Mouse (Mus musculus) heart, postnatal 0 days (tissue): ENCODE results near the gene Pcgf5. TPM values are rescaled to one million over a fixed set of nuclear protein-coding genes. Genes with fewer than 3 reads are reported as not detected.
A peak's percentile ranks its signal among the peaks of the same experiment; 100 is the strongest.

Experiments used
- ATAC-seq: fragments of 200-750 bp; cut with Nextera tagmentation; 2 replicates; pipeline ENCODE4 v1.8.0; 2017; ENCODE audit warnings: low read depth, moderate number of reproducible peaks, moderate library complexity; ENCODE audit not compliant: insufficient read depth
- DNase-seq: peaks from one replicate; pipeline ENCODE4 v3.0.0-alpha.2; 2016; ENCODE audit warnings: low spot score
- H3K27ac ChIP-seq: fragments of 300-500 bp; sonication (generic); 2 replicates; pipeline ENCODE4 v1.5.1; 2014; ENCODE audit warnings: low read depth, mild to moderate bottlenecking
- H3K27me3 ChIP-seq: fragments of 300-500 bp; sonication (generic); 2 replicates; pipeline ENCODE4 v1.6.1; 2014; ENCODE audit warnings: low read length, mixed read lengths; ENCODE audit not compliant: control insufficient read depth, insufficient read depth
- H3K36me3 ChIP-seq: fragments of 300-500 bp; sonication (generic); replicated peaks from 2 replicates; pipeline ENCODE4 v1.6.1; 2014; ENCODE audit warnings: low read length, mixed read lengths; ENCODE audit not compliant: control insufficient read depth, insufficient read depth
- H3K4me1 ChIP-seq: fragments of 300-500 bp; sonication (generic); 2 replicates; pipeline ENCODE4 v1.6.1; 2014; ENCODE audit warnings: antibody characterized with exemption; ENCODE audit not compliant: control insufficient read depth, insufficient read depth
- H3K4me2 ChIP-seq: fragments of 300-500 bp; sonication (generic); 2 replicates; pipeline ENCODE4 v1.6.1; 2014; ENCODE audit warnings: low read depth, mild to moderate bottlenecking, low read length, moderate library complexity
- H3K4me3 ChIP-seq: fragments of 300-500 bp; sonication (generic); 2 replicates; pipeline ENCODE4 v1.5.1; 2014; ENCODE audit warnings: low read depth, low read length
- H3K9ac ChIP-seq: fragments of 300-500 bp; sonication (generic); replicated peaks from 2 replicates; pipeline ENCODE4 v1.6.1; 2014; ENCODE audit warnings: low read depth, low read length, mixed read lengths
- H3K9me3 ChIP-seq: fragments of 300-500 bp; sonication (generic); replicated peaks from 2 replicates; pipeline ENCODE4 v1.6.1; 2016; ENCODE audit warnings: low read length; ENCODE audit not compliant: control insufficient read depth
- CTCF ChIP-seq: IDR thresholded peaks from 2 replicates; pipeline ENCODE4 v1.5.1; 2016; ENCODE audit warnings: antibody characterized with exemption, control low read depth, low read depth
- EP300 ChIP-seq: IDR thresholded peaks from 2 replicates; pipeline ENCODE4 v1.6.1; 2016; ENCODE audit warnings: antibody characterized with exemption, low read depth
- WGBS: fragments of 180-500 bp; shearing (Covaris S2); extraction: QIAGEN DNeasy Blood & Tissue Kit; methylation state at CpG from one replicate; pipeline ENCODE4 v1.1.7; 2014; 5-methylcytosine and 5-hydroxymethylcytosine counted together
- polyA plus RNA-seq: library from polyadenylated mRNA; unstranded; fragments of >200 nt; fragmentation: Nextera tagmentation; extraction: Ambion mirVana; gene quantifications from 2 replicates; pipeline ENCODE4 v1.2.1, GENCODE M21; 2015
- total RNA-seq: library from RNA; depleted of rRNA; stranded (reverse); fragments of >200 nt; gene quantifications from 2 replicates; pipeline ENCODE4 v1.2.3, GENCODE M21; 2014; ENCODE audit warnings: low replicate concordance

The Pcgf5 gene
- total and polyA plus RNA-seq, 2 experiments from 2014 or later, result 34.3 to 56.5 TPM

GRCm38 (mm10) chr19:36409280-36409860 lies 61.3 kb downstream of the Pcgf5 start:
- peak overlapping the region; percentile 95 for H3K9ac ChIP-seq
- under 1% methylated on average over 38 of the region's 53 CpGs for WGBS

GRCm38 (mm10) chr19:36409861-36410392 lies 61.8 kb downstream of the Pcgf5 start:
- TF ChIP-seq EP300 (no peak), CTCF (no peak)
- H3K27ac ChIP-seq, result peak overlapping the region; percentile 94
- H3K4me1 ChIP-seq, result peaks cover 4% of the 10 kb centered on the region; the same call in 1 of the 2 replicates
- H3K9ac ChIP-seq, result peak overlapping the region; percentile 95
- H3K36me3 ChIP-seq, result peaks cover 15% of the 10 kb centered on the region; the same call in 1 of the 2 replicates
- H3K4me3 ChIP-seq, result peak overlapping the region; percentile 90
- DNase-seq (no peak), ATAC-seq (no peak)
- H3K4me2 ChIP-seq, result peak overlapping the region; percentile 74
- H3K9me3 ChIP-seq, result no peaks in the 10 kb centered on the region
- no peaks in the 10 kb centered on the region for H3K27me3 ChIP-seq
- WGBS, result under 1% methylated on average over 63 of the region's 82 CpGs

More at GRCm38 (mm10) chr19:36409280-36409860, 61.3 kb downstream of the Pcgf5 start:
- peaks cover 15% of the 10 kb centered on the region; the same call in 1 of the 2 replicates for H3K36me3 ChIP-seq
- peak overlapping the region; percentile 94 for H3K27ac ChIP-seq
- peak overlapping the region; percentile 74 for H3K4me2 ChIP-seq
- H3K27me3 ChIP-seq, result no peaks in the 10 kb centered on the region
- DNase-seq (peak; percentile 93), ATAC-seq (peak; percentile 99)
- H3K4me3 ChIP-seq, result peak overlapping the region; percentile 90
- H3K9me3 ChIP-seq, result no peaks in the 10 kb centered on the region
- peaks cover 4% of the 10 kb centered on the region; the same call in 1 of the 2 replicates for H3K4me1 ChIP-seq
- TF ChIP-seq CTCF (no peak), EP300 (no peak)

- no peak for DNase-seq
- H3K4me1 ChIP-seq, result no peaks in the 10 kb centered on the region
- no peak for ATAC-seq
- no peak overlapping the region for H3K4me2 ChIP-seq
- no peak overlapping the region for H3K9ac ChIP-seq
- TF ChIP-seq EP300 (no peak), CTCF (no peak)
- H3K27ac ChIP-seq, result no peak overlapping the region
- H3K9me3 ChIP-seq, result no peaks in the 10 kb centered on the region
- no peak overlapping the region for H3K4me3 ChIP-seq
- peaks cover 6% of the 10 kb centered on the region for H3K36me3 ChIP-seq
- H3K27me3 ChIP-seq, result no peaks in the 10 kb centered on the region
These were observed 71.8 kb downstream of the Pcgf5 start for GRCm38 (mm10) chr19:36419885-36420284.

DNA sequence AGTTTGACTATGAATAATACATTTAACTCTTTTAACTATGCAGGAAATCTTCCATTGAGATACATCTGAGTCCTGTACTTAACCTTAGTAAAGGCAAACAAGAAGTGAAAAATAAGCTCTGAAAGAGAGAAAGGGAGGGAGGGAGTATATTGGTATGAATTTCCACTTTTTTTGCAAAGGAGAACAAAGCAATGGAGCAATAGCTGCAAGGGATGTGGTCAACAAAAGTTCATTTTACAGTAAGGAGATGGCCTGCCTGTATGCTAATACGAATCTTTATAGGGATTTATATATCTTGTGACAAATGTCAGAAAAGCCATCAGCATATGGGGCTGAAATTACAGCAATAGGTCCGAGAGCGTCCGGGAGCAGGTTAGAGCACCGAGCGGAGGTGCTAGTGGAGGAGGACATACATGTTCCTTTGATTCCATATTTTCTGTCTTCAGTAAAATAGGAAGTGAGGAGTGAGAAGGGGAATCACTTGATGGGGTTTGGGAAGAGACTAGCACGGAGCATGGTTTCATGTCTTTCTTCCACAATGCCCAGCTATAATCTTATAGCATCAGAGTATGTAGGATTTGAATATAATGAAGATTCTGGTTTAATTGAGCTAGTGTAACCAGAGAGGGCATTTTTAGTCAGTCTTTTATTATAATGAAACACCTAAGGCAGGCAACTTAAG lies 79.2 kb downstream of the Pcgf5 start:
- Histone ChIP-seq H3K36me3 (no peaks in the 10 kb centered on the region), H3K4me1 (no peaks in the 10 kb centered on the region), H3K27ac (no peak overlapping the region), H3K9me3 (no peaks in the 10 kb centered on the region), H3K4me2 (no peak overlapping the region), H3K27me3 (no peaks in the 10 kb centered on the region), H3K9ac (no peak overlapping the region), H3K4me3 (no peak overlapping the region)
- ATAC-seq (no peak), DNase-seq (no peak)
- TF ChIP-seq EP300 (no peak), CTCF (no peak)
- 94% methylated on average over 7 of the region's 7 CpGs for WGBS

DNA sequence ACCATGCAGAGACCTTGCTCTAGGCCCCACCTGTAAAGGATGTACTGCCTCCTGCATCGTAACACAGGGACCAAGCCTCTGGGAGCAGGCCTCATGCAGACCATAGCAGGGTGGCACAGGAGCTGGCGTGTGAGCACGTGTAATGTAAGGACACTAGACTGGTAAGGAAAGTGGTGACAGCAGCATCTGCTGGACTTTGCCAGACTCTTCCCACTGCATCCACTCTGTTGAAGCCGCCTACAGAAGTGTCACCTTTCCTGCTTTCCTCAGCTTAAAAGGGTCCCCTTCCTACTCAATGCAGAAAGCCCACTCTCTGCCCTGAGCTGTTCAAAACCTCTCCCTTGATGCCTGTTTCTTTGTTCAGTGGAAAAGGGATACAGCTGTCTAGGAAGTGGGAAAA lies 80.0 kb downstream of the Pcgf5 start:
- Histone ChIP-seq H3K4me1 (no peaks in the 10 kb centered on the region), H3K27ac (no peak overlapping the region), H3K9me3 (no peaks in the 10 kb centered on the region), H3K4me2 (no peak overlapping the region), H3K9ac (no peak overlapping the region), H3K27me3 (no peaks in the 10 kb centered on the region), H3K4me3 (no peak overlapping the region), H3K36me3 (no peaks in the 10 kb centered on the region)
- DNase-seq (no peak), ATAC-seq (no peak)
- TF ChIP-seq CTCF (no peak), EP300 (no peak)
- 70% methylated on average over 4 of the region's 4 CpGs for WGBS
